Mouse (Mus musculus) E14TG2a.4 (cell line): ENCODE measurements around the gene Brd3os.

Experiments used
- H3K27me3 ChIP-seq: 2 replicates; pipeline ENCODE4 v1.6.1; 2014; ENCODE audit warnings: low read length, control low read depth; ENCODE audit not compliant: insufficient read depth
- H3K36me3 ChIP-seq: 2 replicates; pipeline ENCODE4 v1.6.1; 2014; ENCODE audit warnings: low read length, control low read depth; ENCODE audit not compliant: insufficient read depth
- H3K4me1 ChIP-seq: replicated peaks from 2 replicates; pipeline ENCODE4 v1.6.1; 2014; ENCODE audit warnings: low read depth, low read length, control low read depth
- H3K4me3 ChIP-seq: replicated peaks from 2 replicates; pipeline ENCODE4 v1.5.1; 2014; ENCODE audit warnings: mild to moderate bottlenecking, low read length
- H3K9me3 ChIP-seq: 2 replicates; pipeline ENCODE4 v1.6.1; 2014; ENCODE audit warnings: low read length, control low read depth
- CTCF ChIP-seq: conservative IDR thresholded peaks from 2 replicates; pipeline ENCODE4 v1.5.1; 2014; ENCODE audit warnings: low read length
- NANOG ChIP-seq: IDR thresholded peaks from 2 replicates; pipeline ENCODE4 v1.6.1; 2014; ENCODE audit warnings: borderline replicate concordance, low read length, mixed read lengths
- POU5F1 ChIP-seq: IDR thresholded peaks from 2 replicates; pipeline ENCODE4 v1.6.1; 2014; ENCODE audit warnings: low read length, borderline replicate concordance

Brd3os gene

DNA sequence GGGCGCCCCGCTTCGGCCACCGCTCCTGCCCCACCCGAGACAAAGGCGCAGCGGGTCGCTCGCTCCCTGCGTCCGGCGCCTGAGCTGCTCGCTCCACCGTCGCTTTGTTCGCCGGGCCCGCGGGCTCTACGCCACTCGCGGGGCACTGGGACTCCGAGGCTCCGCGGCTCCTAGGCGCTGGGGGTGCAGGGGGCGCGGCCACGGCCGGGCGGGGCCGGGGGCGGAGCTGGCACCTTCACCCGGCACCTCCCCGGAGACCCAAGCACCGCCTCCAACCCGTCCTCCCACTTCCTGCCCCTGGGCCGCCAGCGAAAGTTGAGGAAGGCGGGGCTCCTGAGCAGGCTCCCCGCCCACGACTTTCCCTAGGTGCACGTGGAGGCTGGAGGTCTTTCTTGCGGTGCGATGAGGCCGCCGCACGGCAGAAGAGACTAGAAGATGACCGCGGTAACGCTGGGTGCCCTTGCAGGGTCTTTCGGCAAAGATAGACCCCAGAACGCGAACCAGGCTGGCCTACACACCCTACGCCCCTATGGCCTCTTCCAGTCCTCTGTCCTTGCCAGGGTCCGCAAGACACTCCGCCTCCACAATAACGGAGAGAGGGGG, 15.2 kb upstream of the Brd3os start, which contains the start of gene Vav2:
Gene Vav2, minus strand, starts transcription at position 179 of the 603 bp plus-strand sequence.
- 0 out of 2 replicates have a peak, but pooled peaks cover 10% of the 10 kb centered on the region for H3K36me3 ChIP-seq
- no peak for TF ChIP-seq CTCF
- TF ChIP-seq POU5F1 = no peak
- no peak for TF ChIP-seq NANOG
- H3K4me3 ChIP-seq = peak within 1 kb of the TSS; percentile 97
- peaks cover 46% of the 10 kb centered on the region for H3K4me1 ChIP-seq
- no peaks in the 10 kb centered on the region for H3K9me3 ChIP-seq
- peaks cover 29% of the 10 kb centered on the region for H3K27me3 ChIP-seq

DNA sequence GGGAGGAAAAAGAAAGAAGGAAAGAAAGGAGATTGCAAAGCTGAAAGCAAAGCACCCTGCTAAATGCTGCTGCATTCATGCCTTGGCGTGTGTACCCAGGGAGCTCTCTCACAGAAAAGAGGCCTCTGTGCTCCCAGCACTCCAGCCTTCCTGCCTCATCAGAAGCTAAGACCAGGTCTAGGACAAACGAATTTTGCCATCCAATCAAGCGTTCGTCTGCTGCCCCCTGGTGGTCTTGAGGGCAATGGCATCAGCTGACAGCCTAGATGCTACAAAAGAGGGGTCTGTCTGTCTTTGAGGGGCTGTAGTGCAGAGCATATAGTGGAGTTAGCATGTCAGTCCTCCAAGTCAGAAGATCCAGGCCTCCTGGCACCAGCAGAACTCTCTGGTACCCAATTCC, 14.1 kb upstream of the Brd3os start:
- TF ChIP-seq NANOG = no peak
- TF ChIP-seq CTCF = peak; percentile 98
- TF ChIP-seq POU5F1 = no peak
- Histone ChIP-seq H3K27me3 (peaks cover 29% of the 10 kb centered on the region), H3K36me3 (0 out of 2 replicates have a peak, but pooled peaks cover 7% of the 10 kb centered on the region), H3K9me3 (no peaks in the 10 kb centered on the region), H3K4me3 (peak overlapping the region; percentile 97), H3K4me1 (peaks cover 45% of the 10 kb centered on the region)

DNA sequence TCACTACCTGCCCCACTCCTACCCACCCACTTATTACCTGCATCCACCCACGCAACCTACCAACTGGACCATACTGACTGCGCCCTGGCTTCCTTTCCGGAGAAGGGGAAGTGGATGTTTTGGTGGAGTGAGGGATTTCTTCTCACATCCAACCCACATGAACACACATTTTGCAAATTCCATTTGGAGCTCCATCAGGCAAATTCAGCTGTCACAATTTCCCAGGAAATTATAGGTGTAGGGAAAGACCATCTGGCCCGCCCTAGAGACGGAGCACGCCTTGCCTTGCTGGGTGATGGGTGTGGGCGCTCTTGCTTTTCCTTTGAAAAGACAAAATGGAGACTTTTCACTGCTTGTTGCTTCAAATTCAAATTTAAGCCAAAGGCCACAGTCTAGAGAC, 11.5 kb upstream of the Brd3os start:
- Histone ChIP-seq H3K27me3 (peaks cover 11% of the 10 kb centered on the region), H3K9me3 (no peaks in the 10 kb centered on the region), H3K4me3 (0 out of 2 replicates have a peak overlapping the region, but pooled peaks have one; percentile 20), H3K4me1 (peaks cover 24% of the 10 kb centered on the region), H3K36me3 (no peaks in the 10 kb centered on the region)
- TF ChIP-seq CTCF = no peak
- no peak for TF ChIP-seq POU5F1
- TF ChIP-seq NANOG = no peak

- H3K4me3 ChIP-seq = no peak overlapping the region
- TF ChIP-seq CTCF (no peak), POU5F1 (no peak), NANOG (no peak)
- H3K36me3 ChIP-seq = no peaks in the 10 kb centered on the region
- H3K9me3 ChIP-seq = no peaks in the 10 kb centered on the region
- 0 out of 2 replicates have a peak, but pooled peaks cover 3% of the 10 kb centered on the region for H3K27me3 ChIP-seq
- H3K4me1 ChIP-seq = peaks cover 24% of the 10 kb centered on the region
Observed at GRCm38 (mm10) chr2:27432599-27432998, 9.5 kb upstream of the Brd3os start.

DNA sequence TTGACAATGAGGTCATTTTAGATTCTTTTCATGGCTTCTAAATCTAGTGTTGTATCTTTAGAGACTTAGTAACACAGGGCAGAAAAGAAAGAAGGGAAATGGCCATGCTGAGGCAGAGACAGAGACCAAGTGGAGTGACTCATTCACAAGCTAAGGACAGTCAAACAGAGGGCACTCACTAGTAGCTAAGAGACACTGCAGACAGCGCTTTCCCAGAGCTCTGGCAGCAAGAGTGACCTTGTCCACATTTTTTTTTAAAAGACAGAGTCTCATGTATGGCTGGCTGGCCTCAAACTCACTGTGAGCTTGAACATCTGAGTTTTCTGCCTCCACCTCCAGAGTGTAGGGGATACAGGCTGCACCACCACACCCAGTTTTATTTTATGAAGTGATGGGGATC, 4.2 kb upstream of the Brd3os start:
- no peaks in the 10 kb centered on the region for H3K9me3 ChIP-seq
- TF ChIP-seq NANOG = no peak

DNA sequence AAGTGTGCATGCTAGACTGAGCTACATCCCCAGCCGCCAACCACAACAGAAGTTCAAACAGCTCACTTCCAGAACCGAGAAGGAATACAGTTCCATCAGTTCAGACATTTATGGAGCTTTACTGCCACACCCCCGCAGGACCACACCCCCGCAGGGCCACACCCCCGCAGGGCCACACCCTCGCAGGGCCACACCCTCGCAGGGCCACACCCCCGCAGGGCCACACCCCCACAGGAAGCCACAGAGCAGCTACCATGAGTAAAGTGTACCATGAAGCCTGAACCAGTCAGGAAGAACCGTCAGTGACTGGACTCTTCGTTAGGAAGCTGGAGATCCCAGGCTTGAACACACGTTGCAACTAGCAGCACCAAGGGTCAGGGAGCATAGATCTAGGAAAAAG, 3.8 kb upstream of the Brd3os start:
- Histone ChIP-seq H3K4me3 (no peak overlapping the region), H3K27me3 (0 out of 2 replicates have a peak, but pooled peaks cover 3% of the 10 kb centered on the region), H3K4me1 (peaks cover 33% of the 10 kb centered on the region), H3K9me3 (no peaks in the 10 kb centered on the region), H3K36me3 (no peaks in the 10 kb centered on the region)
- TF ChIP-seq CTCF (no peak), POU5F1 (no peak), NANOG (no peak)

More for the DNA sequence above, 4.2 kb upstream of the Brd3os start:
- Histone ChIP-seq H3K36me3 (no peaks in the 10 kb centered on the region), H3K4me3 (no peak overlapping the region), H3K4me1 (peaks cover 29% of the 10 kb centered on the region), H3K27me3 (0 out of 2 replicates have a peak, but pooled peaks cover 3% of the 10 kb centered on the region)

DNA sequence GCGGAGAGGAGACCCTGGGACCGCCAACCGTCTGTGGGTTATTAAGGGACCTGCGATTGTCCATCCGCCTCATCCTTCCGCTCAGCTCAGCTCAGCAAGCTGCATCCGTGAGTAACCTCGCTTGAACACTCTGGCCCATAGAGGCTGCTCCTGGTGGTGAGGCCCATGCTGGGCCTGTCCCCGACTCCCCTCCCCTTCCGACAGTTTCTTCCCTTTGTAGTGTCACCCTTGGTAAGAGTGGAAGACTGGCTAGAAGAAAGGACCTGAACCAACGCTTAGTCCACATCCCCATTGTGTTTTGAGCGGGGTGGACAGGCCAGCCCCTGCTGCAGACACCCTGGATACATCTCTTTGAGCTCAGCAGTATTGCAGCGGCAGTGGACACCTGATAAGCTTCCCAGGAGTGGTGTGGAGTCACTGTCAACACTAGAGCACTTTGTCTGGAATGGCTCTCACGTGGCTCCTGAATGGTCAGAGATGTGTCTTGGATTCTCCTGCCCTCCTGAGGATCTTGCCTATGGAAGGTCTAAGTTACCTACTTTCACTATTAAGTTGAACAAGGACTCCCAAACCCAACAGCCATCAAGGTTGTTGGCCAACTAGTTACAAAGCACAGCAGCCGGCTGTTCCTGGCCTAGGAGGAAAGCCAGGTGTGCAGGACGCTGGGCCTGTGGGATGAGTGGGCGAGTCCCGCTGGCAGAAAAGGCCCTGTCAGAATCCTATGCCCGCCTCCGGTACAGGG, 755 bp downstream of the Brd3os start:
- Histone ChIP-seq H3K4me1 (peaks cover 42% of the 10 kb centered on the region), H3K27me3 (no peaks in the 10 kb centered on the region), H3K9me3 (no peaks in the 10 kb centered on the region), H3K4me3 (peak overlapping the region; percentile 86), H3K36me3 (peaks cover 37% of the 10 kb centered on the region)
- TF ChIP-seq CTCF (no peak), NANOG (no peak), POU5F1 (no peak)

DNA sequence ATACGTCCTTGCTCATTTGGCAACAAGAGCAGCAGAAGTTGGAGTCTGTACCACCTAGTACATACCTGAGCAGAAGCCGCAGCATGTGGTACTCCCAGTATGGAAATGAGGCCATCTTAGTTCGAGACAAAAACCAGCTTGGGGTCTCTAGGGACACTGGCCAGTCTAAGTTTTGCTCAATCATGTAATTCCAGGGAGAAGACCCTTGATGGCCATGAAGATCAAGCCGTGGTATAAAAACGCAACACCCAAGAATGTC, 1.3 kb downstream of the Brd3os start:
- Histone ChIP-seq H3K36me3 (peaks cover 42% of the 10 kb centered on the region), H3K9me3 (no peaks in the 10 kb centered on the region), H3K27me3 (no peaks in the 10 kb centered on the region), H3K4me1 (peaks cover 42% of the 10 kb centered on the region), H3K4me3 (peak overlapping the region; percentile 86)
- TF ChIP-seq POU5F1 (no peak), CTCF (no peak), NANOG (no peak)

GRCm38 (mm10) chr2:27445910-27446309, 3.8 kb downstream of the Brd3os start:
- no peaks in the 10 kb centered on the region for H3K27me3 ChIP-seq
- TF ChIP-seq CTCF = no peak
- no peak for TF ChIP-seq POU5F1
- TF ChIP-seq NANOG = no peak
- no peaks in the 10 kb centered on the region for H3K9me3 ChIP-seq
- no peak overlapping the region for H3K4me3 ChIP-seq
- H3K36me3 ChIP-seq = peaks cover 68% of the 10 kb centered on the region
- peaks cover 59% of the 10 kb centered on the region for H3K4me1 ChIP-seq
